Mouse (Mus musculus) small intestine, adult 2 months (tissue): ENCODE data around the gene Thap2. TPM values are rescaled to one million over a fixed set of nuclear protein-coding genes. Genes with fewer than 3 reads are reported as not detected.

Experiments
- H3K27ac ChIP-seq: fragments of 200-500 bp; 2 replicates; pipeline ENCODE4 v1.5.1; 2012; ENCODE audit warnings: low read depth, low read length, control low read depth, inconsistent platforms; ENCODE audit not compliant: insufficient read depth
- H3K27me3 ChIP-seq: fragments of 200-500 bp; 2 replicates; pipeline ENCODE4 v1.6.1; 2012; ENCODE audit warnings: mild to moderate bottlenecking, moderate library complexity, low read length, inconsistent platforms; ENCODE audit not compliant: control insufficient read depth, insufficient read depth
- H3K36me3 ChIP-seq: fragments of 200-500 bp; 2 replicates; pipeline ENCODE4 v1.6.1; 2012; ENCODE audit warnings: mild to moderate bottlenecking, low read length, control low read depth, inconsistent platforms; ENCODE audit not compliant: control insufficient read depth, insufficient read depth
- H3K4me1 ChIP-seq: fragments of 200-500 bp; 2 replicates; pipeline ENCODE4 v1.6.1; 2012; ENCODE audit warnings: low read length, inconsistent platforms, mixed read lengths; ENCODE audit not compliant: control insufficient read depth, insufficient read depth, insufficient read length
- H3K4me3 ChIP-seq: fragments of 200-500 bp; 2 replicates; pipeline ENCODE4 v1.5.1; 2012; ENCODE audit warnings: low read depth, mild to moderate bottlenecking, control low read depth, inconsistent platforms, low read length, moderate library complexity
- CTCF ChIP-seq: fragments of 200-500 bp; IDR thresholded peaks from 2 replicates; pipeline ENCODE4 v1.5.1; 2012; ENCODE audit warnings: low read depth, mild to moderate bottlenecking, control low read depth, inconsistent platforms, low read length, moderate library complexity, mixed read lengths; ENCODE audit not compliant: insufficient replicate concordance, insufficient read length; ENCODE audit errors: extremely low read depth
- POLR2A ChIP-seq: fragments of 200-500 bp; IDR thresholded peaks from 2 replicates; pipeline ENCODE4 v1.6.1; 2012; ENCODE audit warnings: low read depth, mild to moderate bottlenecking, control low read depth, inconsistent platforms, low read length, moderate library complexity
- WGBS: fragments of 180-500 bp; shearing (Covaris S2); methylation state at CpG from one replicate; pipeline ENCODE4 v1.1.7; 2018; 5-methylcytosine and 5-hydroxymethylcytosine counted together
- polyA plus RNA-seq: library from polyadenylated mRNA; depleted of rRNA; stranded (reverse); fragments of >200 nt; gene quantifications from 2 replicates; pipeline ENCODE4 v1.2.3, GENCODE M21; 2012; rRNA removed

Thap2 gene
- polyA plus RNA-seq = 1.5 and 2.1 TPM in 2 replicates

DNA sequence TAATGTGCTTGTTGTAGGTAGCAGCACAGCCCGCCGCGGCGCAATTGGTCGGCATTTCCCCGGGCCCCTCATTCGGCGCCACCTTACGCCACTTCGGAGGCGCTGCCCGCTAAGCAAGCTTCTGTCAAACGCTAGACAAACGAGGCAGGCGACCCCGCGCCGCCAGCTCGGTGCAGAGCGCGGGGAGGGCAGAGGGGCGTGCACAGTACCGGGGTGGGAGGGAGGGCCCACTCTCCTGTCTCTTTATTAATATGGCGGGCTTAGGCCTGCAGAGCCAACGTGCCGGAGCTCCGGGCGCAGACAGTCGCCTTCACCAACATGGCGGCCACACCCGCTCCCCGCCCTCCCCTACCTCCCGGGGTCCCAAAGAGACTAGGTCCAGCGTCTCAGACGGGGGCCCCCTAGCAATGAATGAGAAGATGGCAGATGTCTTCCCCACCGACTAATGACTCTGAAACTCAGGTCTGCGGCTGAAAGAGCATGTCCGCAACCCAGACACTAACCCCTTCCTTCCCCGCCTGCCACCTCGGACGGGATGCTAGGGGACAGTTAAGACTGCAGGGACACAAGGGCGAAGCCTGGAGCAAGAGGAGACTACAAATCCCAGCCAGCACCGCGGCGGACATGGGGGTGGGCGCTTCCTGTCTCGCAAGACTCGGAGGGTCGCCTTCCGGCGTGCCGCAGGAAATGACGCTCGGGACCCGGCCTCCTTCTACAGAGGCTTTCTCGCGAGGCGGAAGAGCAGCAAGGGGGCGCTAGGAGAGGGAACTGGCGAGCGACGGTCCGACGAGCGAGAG, at the start of gene Thap2, which contains the start of gene Zfc3h1:
Thap2 (minus strand) TSS at position 223 of the 797 bp plus-strand sequence.
Zfc3h1 (plus strand) TSS at position 739 of the 797 bp plus-strand sequence.
- TF ChIP-seq POLR2A (peak; percentile 94), CTCF (peak; percentile 62; the same call in 1 of the 2 replicates)
- peak within 1 kb of the TSS; percentile 91 for H3K27ac ChIP-seq
- H3K36me3 ChIP-seq = peaks cover 2% of the 10 kb centered on the region
- WGBS = under 1% methylated on average over 65 of the region's 65 CpGs
- peaks cover 5% of the 10 kb centered on the region for H3K4me1 ChIP-seq
- peak within 1 kb of the TSS; percentile 92 for H3K4me3 ChIP-seq
- no peaks in the 10 kb centered on the region for H3K27me3 ChIP-seq

DNA sequence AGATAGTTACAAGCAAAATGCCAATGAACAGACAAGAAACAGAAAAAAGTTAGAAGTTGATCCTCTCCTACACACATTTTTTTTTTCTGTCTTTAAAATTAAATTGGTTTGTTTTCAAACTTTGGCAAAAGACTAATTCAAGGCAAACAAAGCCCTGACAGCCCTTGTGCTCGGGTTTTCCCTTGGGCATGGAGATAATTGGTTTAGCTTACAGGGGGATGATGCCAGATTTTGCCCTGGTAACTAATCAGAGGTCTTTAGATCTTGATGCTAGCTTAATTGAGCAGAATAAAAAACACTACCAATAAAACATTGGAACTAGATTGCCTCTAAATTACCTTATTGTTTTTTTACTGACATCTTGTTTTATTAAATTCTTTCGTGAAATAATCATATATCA, 41.1 kb upstream of the Thap2 start:
- 77% methylated on average over 2 of the region's 2 CpGs for WGBS
- Histone ChIP-seq H3K36me3 (peaks cover 65% of the 10 kb centered on the region), H3K4me1 (no peaks in the 10 kb centered on the region), H3K27ac (no peak overlapping the region), H3K27me3 (no peaks in the 10 kb centered on the region), H3K4me3 (no peak overlapping the region)
- no peak for TF ChIP-seq CTCF
- no peak for TF ChIP-seq POLR2A

DNA sequence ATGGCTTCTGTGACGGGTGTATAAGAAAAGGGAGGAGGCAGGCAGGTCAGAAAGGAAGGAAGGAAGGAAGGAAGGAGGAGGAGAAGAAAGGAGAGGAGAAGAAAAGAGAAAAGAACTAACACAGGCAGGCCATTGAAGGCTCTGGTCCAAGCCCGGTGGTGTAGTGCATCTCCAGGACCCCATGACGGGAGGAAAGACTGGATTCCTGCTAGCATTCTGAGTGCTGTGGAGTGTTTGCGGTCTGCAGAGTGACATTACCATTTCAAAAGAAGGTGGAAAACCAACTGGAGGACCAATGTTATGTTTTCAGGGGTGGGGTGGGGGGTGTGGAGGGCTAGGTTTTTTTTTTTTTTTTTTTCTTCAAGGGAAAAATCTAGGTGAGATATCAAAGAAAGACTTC, 37.7 kb upstream of the Thap2 start:
- Histone ChIP-seq H3K27ac (no peak overlapping the region), H3K4me3 (no peak overlapping the region), H3K27me3 (no peaks in the 10 kb centered on the region), H3K4me1 (no peaks in the 10 kb centered on the region), H3K36me3 (peaks cover 56% of the 10 kb centered on the region)
- WGBS = 92% methylated on average over 4 of the region's 4 CpGs
- TF ChIP-seq POLR2A = no peak
- TF ChIP-seq CTCF = no peak

DNA sequence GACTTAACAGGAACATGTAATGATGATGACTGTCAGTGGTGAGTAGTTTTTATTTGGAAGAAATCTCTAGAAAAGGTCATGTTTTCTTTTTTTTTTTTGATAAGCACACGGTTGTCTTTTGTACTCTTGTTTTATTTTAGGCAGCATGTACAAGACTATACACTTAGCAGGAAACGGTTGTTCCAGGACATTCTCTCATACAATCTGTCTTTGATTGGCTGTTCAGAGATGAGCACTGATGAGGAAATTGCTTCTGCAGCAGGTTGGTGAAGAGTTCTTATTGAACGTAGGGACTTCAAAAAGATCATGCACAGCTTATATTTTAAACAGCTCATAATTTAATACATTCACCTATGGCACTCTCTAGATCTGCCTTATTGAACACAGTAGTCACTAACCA, 29.8 kb upstream of the Thap2 start:
- H3K27ac ChIP-seq = no peak overlapping the region
- peaks cover 56% of the 10 kb centered on the region for H3K36me3 ChIP-seq
- no peak overlapping the region for H3K4me3 ChIP-seq
- no peak for TF ChIP-seq CTCF
- no peak for TF ChIP-seq POLR2A
- 80% methylated on average over 3 of the region's 3 CpGs for WGBS
- no peaks in the 10 kb centered on the region for H3K4me1 ChIP-seq
- no peaks in the 10 kb centered on the region for H3K27me3 ChIP-seq

DNA sequence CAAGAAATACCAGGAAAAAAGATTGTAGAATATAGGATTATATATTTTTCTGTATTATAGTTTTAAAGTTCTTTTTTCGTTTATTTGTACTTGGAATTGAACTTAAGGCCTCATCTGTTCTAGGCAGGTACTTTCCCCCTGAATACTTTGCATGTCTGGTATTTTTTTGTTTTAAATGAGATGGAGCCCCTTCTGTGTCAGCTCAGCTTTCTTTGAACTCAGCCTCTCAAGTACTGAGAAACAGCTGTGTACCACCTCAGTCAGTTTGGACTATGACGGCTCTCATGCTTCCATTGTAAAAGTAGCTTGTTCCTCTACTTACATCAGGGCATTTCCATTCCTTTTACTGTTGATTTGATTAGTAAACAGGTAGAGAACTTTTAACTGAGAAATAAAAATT, 29.3 kb upstream of the Thap2 start:
- TF ChIP-seq POLR2A (no peak), CTCF (no peak)
- no peaks in the 10 kb centered on the region for H3K27me3 ChIP-seq
- H3K4me3 ChIP-seq = no peak overlapping the region
- no peak overlapping the region for H3K27ac ChIP-seq
- no peaks in the 10 kb centered on the region for H3K4me1 ChIP-seq
- H3K36me3 ChIP-seq = peaks cover 58% of the 10 kb centered on the region
- WGBS = 93% methylated on average over 2 of the region's 2 CpGs

DNA sequence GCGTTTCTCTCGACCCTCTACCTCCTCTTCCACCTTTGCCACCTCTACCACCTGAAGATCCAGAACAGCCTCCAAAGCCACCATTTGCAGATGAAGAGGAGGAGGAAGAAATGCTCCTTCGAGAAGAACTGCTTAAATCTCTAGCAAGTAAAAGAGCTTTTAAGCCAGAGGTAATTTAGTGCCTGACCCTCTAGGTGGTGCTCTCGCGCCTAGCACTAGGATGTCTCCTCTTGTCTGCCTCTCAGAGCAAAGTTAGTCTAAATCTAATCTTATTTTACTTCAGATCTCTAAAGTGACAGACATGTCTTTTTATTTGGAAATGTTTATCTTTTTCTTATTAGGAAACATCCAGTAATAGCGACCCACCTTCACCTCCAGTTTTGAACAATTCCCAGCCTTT, 22.1 kb upstream of the Thap2 start:
- Histone ChIP-seq H3K27me3 (no peaks in the 10 kb centered on the region), H3K4me1 (no peaks in the 10 kb centered on the region), H3K4me3 (no peak overlapping the region), H3K36me3 (peaks cover 58% of the 10 kb centered on the region), H3K27ac (no peak overlapping the region)
- TF ChIP-seq CTCF (peak; percentile 62; the same call in 1 of the 2 replicates), POLR2A (no peak)
- 60% methylated on average over 6 of the region's 6 CpGs for WGBS

DNA sequence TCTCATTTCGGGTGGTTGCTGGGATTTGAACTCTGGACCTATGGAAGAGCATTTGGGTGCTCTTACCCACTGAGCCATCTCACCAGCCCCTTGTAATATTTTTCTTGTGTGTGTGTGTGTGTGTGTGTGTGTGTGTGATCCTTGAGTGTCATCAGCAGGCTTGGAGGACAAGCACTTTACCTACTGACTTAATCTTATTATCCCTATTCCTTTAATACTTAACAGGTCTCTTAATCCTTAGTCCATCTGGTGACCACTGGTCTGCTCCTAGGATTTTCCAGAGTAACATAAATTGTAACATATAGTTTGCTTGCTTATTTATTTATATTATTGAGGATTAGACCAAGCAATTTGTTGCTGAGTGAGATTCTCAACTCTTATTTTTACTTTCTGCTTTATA, 7.7 kb upstream of the Thap2 start:
- TF ChIP-seq CTCF = no peak
- no peak for TF ChIP-seq POLR2A

More for the DNA sequence above, 7.7 kb upstream of the Thap2 start:
- Histone ChIP-seq H3K27ac (no peak overlapping the region), H3K4me3 (no peak overlapping the region), H3K36me3 (peaks cover 31% of the 10 kb centered on the region), H3K4me1 (0 out of 2 replicates have a peak, but pooled peaks cover 3% of the 10 kb centered on the region), H3K27me3 (no peaks in the 10 kb centered on the region)
- WGBS = 68% methylated on average over 1 of the region's 1 CpGs
